Mouse (Mus musculus) MEL (cell line): Measurements from ENCODE around the gene Letmd1. TPM values are rescaled to one million over a fixed set of nuclear protein-coding genes. Genes with fewer than 3 reads are reported as not detected.

Experiments
- DNase-seq: peaks from one replicate; pipeline ENCODE4 v3.0.0; 2011; ENCODE audit warnings: low read depth, low spot score
- H3K27ac ChIP-seq: 2 replicates; pipeline ENCODE4 v1.5.1; 2012; ENCODE audit warnings: low read depth, mild to moderate bottlenecking, control low read depth, low read length, moderate library complexity; ENCODE audit not compliant: control insufficient read depth
- H3K27me3 ChIP-seq, 2 experiments: fragments of 150-350 bp in 1 of 2; sonication (generic) in 1 of 2; 2 replicates each; pipeline ENCODE4 v1.6.1; 2012; ENCODE audit warnings: low read length in 2 of 2, mild to moderate bottlenecking in 2 of 2, improper control_type of control experiment in 1 of 2, moderate library complexity in 1 of 2; ENCODE audit not compliant: insufficient read depth in 2 of 2, control insufficient read depth in 1 of 2
- H3K36me3 ChIP-seq, 2 experiments: 2 replicates each; pipeline ENCODE4 v1.6.1; 2012 to 2014; ENCODE audit warnings: low read length in 2 of 2, improper control_type of control experiment in 1 of 2, inconsistent platforms in 1 of 2, mild to moderate bottlenecking in 1 of 2; ENCODE audit not compliant: insufficient read depth in 2 of 2, control insufficient read depth in 1 of 2
- H3K4me1 ChIP-seq, 2 experiments: fragments of 150-350 bp in 1 of 2; sonication (generic) in 1 of 2; 2 replicates each; pipeline ENCODE4 v1.6.1; 2012; ENCODE audit warnings: low read length in 2 of 2, improper control_type of control experiment in 1 of 2, mild to moderate bottlenecking in 1 of 2; ENCODE audit not compliant: insufficient read depth in 2 of 2, control insufficient read depth in 1 of 2
- H3K4me3 ChIP-seq, 2 experiments: fragments of 150-350 bp in 1 of 2; sonication (generic) in 1 of 2; 2 replicates each; pipeline ENCODE4 v1.5.1; 2012; ENCODE audit warnings: low read depth in 2 of 2, low read length in 2 of 2, mild to moderate bottlenecking in 2 of 2, moderate library complexity in 2 of 2, control low read depth in 1 of 2, improper control_type of control experiment in 1 of 2; ENCODE audit not compliant: control insufficient read depth in 1 of 2, insufficient read depth in 1 of 2
- H3K79me2 ChIP-seq: 2 replicates; pipeline ENCODE4 v1.6.1; 2012; ENCODE audit warnings: mild to moderate bottlenecking, low read length, moderate library complexity; ENCODE audit not compliant: control insufficient read depth, poor library complexity, insufficient read depth
- H3K9ac ChIP-seq: 2 replicates; pipeline ENCODE4 v1.6.1; 2012; ENCODE audit warnings: low read depth, mild to moderate bottlenecking, control low read depth, low read length, moderate library complexity; ENCODE audit not compliant: control insufficient read depth, poor library complexity, severe bottlenecking
- H3K9me3 ChIP-seq: fragments of 150-350 bp; sonication (generic); replicated peaks from 2 replicates; pipeline ENCODE4 v1.6.1; 2012; ENCODE audit warnings: mild to moderate bottlenecking, low read length, improper control_type of control experiment, moderate library complexity; ENCODE audit not compliant: insufficient read depth
- BHLHE40 ChIP-seq: IDR thresholded peaks from 2 replicates; pipeline ENCODE4 v1.6.1; 2012; ENCODE audit warnings: low read depth, mild to moderate bottlenecking, inconsistent platforms, low read length, improper control_type of control experiment, borderline replicate concordance
- E2F4 ChIP-seq: IDR thresholded peaks from 2 replicates; pipeline ENCODE4 v1.6.1; 2011; ENCODE audit warnings: low read depth, low read length, improper control_type of control experiment, borderline replicate concordance
- ETS1 ChIP-seq: IDR thresholded peaks from 2 replicates; pipeline ENCODE4 v1.6.1; 2012; ENCODE audit warnings: low read depth, mild to moderate bottlenecking, inconsistent platforms, low read length, improper control_type of control experiment, moderate library complexity
- GATA1 ChIP-seq: IDR thresholded peaks from 2 replicates; pipeline ENCODE4 v1.6.1; 2011; ENCODE audit warnings: low read depth, low read length, improper control_type of control experiment
- MAZ ChIP-seq: IDR thresholded peaks from 2 replicates; pipeline ENCODE4 v1.6.1; 2012; ENCODE audit warnings: low read depth, mild to moderate bottlenecking, inconsistent platforms, low read length, improper control_type of control experiment
- MEF2A ChIP-seq: IDR thresholded peaks from 2 replicates; pipeline ENCODE4 v1.6.1; 2014; ENCODE audit warnings: low read depth, mild to moderate bottlenecking, inconsistent platforms, low read length, improper control_type of control experiment; ENCODE audit not compliant: poor library complexity, insufficient replicate concordance, severe bottlenecking; ENCODE audit errors: extremely low read depth
- MYB ChIP-seq: IDR thresholded peaks from 2 replicates; pipeline ENCODE4 v1.6.1; 2011; ENCODE audit warnings: mild to moderate bottlenecking, low read depth, low read length, improper control_type of control experiment
- NELFE ChIP-seq: IDR thresholded peaks from 2 replicates; pipeline ENCODE4 v1.6.1; 2011; ENCODE audit warnings: low read depth, low read length, improper control_type of control experiment
- NRF1 ChIP-seq: IDR thresholded peaks from 2 replicates; pipeline ENCODE4 v1.6.1; 2014; ENCODE audit warnings: low read depth, mild to moderate bottlenecking, inconsistent platforms, low read length, improper control_type of control experiment, moderate library complexity; ENCODE audit not compliant: poor library complexity, insufficient read depth, severe bottlenecking
- POLR2A ChIP-seq, 2 experiments: IDR thresholded peaks; 2 replicates each; pipeline ENCODE4 v1.6.1; 2011 to 2012; ENCODE audit warnings: low read length in 2 of 2, mild to moderate bottlenecking in 2 of 2, control low read depth in 1 of 2, improper control_type of control experiment in 1 of 2, low read depth in 1 of 2, moderate library complexity in 1 of 2; ENCODE audit not compliant: control insufficient read depth in 1 of 2, insufficient read depth in 1 of 2, poor library complexity in 1 of 2
- RAD21 ChIP-seq: IDR thresholded peaks from 2 replicates; pipeline ENCODE4 v1.6.1; 2011; ENCODE audit warnings: mild to moderate bottlenecking, low read depth, low read length, improper control_type of control experiment
- RCOR1 ChIP-seq: IDR thresholded peaks from 2 replicates; pipeline ENCODE4 v1.6.1; 2012; ENCODE audit warnings: low read depth, mild to moderate bottlenecking, inconsistent platforms, low read length, improper control_type of control experiment
- SIN3A ChIP-seq: IDR thresholded peaks from 2 replicates; pipeline ENCODE4 v1.6.1; 2012; ENCODE audit warnings: low read length, improper control_type of control experiment, inconsistent platforms
- SMC3 ChIP-seq: IDR thresholded peaks from 2 replicates; pipeline ENCODE4 v1.6.1; 2011; ENCODE audit warnings: low read depth, low read length, improper control_type of control experiment
- TAL1 ChIP-seq: IDR thresholded peaks from 2 replicates; pipeline ENCODE4 v1.6.1; 2012; ENCODE audit warnings: mild to moderate bottlenecking, inconsistent platforms, low read length, moderate library complexity, mixed read lengths
- UBTF ChIP-seq: IDR thresholded peaks from 2 replicates; pipeline ENCODE4 v1.6.1; 2012; ENCODE audit warnings: low read depth, mild to moderate bottlenecking, inconsistent platforms, low read length, improper control_type of control experiment, moderate library complexity, borderline replicate concordance; ENCODE audit not compliant: insufficient read depth
- USF1 ChIP-seq: IDR thresholded peaks from 2 replicates; pipeline ENCODE4 v1.6.1; 2014; ENCODE audit warnings: low read depth, mild to moderate bottlenecking, inconsistent platforms, low read length, improper control_type of control experiment, moderate library complexity
- USF2 ChIP-seq, 2 experiments: IDR thresholded peaks; 2 replicates each; pipeline ENCODE4 v1.6.1; 2011 to 2012; ENCODE audit warnings: improper control_type of control experiment in 2 of 2, low read length in 2 of 2, borderline replicate concordance in 1 of 2, inconsistent platforms in 1 of 2, low read depth in 1 of 2, mild to moderate bottlenecking in 1 of 2; ENCODE audit not compliant: insufficient read depth in 1 of 2
- ZMIZ1 ChIP-seq: IDR thresholded peaks from 2 replicates; pipeline ENCODE4 v1.6.1; 2012; ENCODE audit warnings: low read depth, mild to moderate bottlenecking, inconsistent platforms, low read length, improper control_type of control experiment, moderate library complexity
- ZNF384 ChIP-seq: IDR thresholded peaks from 2 replicates; pipeline ENCODE4 v1.6.1; 2012; ENCODE audit warnings: low read depth, mild to moderate bottlenecking, inconsistent platforms, low read length, improper control_type of control experiment
- polyA plus RNA-seq, 2 experiments: library from polyadenylated mRNA; stranded (reverse) in 1 of 2; unstranded in 1 of 2; fragments of >175 nt in 1 of 2; fragments of >200 nt in 1 of 2; gene quantifications; 2 replicates each; pipeline versions ENCODE4 v1.2.1 to v1.2.4; 2012; ENCODE audit warnings: low replicate concordance in 2 of 2, low read depth in 1 of 2; ENCODE audit not compliant: insufficient read length in 2 of 2, insufficient read depth in 1 of 2, missing spikeins in 1 of 2
- total RNA-seq: library from RNA; depleted of rRNA; stranded (reverse); fragments of 300-350 nt; gene quantifications from 2 replicates; pipeline ENCODE4 v1.2.3, GENCODE M21; 2012

The Letmd1 gene
- total and polyA plus RNA-seq, 3 experiments: 38.8 to 277 (median 64.3) TPM

DNA sequence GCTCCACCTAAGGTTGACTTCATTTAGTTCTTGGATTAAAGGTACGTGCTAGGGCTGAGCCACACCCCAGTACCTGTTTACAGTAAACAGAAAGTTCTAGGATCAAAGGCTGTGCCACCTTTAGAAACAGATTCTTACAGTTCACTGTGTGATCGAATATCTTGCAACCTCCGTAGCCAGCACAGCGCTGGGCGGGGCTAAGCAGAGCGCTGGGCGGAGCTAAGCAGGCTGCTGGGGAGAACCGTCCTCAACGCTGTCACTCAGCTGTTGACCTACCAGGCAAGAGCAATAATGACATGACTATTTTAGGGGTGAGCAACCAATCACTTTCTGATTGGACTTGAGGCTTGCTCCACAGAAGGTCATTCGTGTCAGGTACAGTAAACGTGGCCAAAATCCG is 7.9 kb upstream of the Letmd1 start (continued):
- TF ChIP-seq MYB: no peak
- TF ChIP-seq GATA1: no peak
- peak; percentile 15; the same call in 1 of the 2 replicates for TF ChIP-seq SMC3
- TF ChIP-seq USF2 (IDR thresholded peaks at IDR 0.05; ENCODE audit: borderline replicate concordance in 1 of 2, insufficient read depth in 1 of 2, low read depth in 1 of 2, low read length in 2 of 2): no peak
- TF ChIP-seq SIN3A: peak; percentile 61; the same call in 1 of the 2 replicates

DNA sequence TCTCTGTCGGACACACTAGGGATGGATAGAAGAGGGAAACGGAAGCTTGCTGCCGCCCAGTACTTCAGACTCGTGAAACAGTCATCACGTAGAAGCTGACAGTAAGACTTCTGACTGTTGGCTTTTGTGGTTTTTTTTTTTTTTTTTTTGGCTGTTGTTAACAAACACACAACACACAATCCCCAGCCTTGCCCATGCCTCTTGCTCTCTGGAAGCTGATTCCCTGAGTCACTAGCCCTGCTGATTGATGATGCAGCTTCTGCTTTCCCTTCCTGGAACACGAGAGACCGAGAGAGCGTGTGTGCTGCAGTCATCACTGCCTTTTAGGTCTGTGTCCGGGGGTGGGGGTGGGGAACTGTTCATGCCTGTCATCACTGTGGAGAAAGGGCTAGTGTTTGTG is 7.2 kb upstream of the Letmd1 start:
- Histone ChIP-seq H3K4me3 (peak overlapping the region; percentile 38 to 58; a peak in 2 of 4 replicates), H3K9me3 (no peaks in the 10 kb centered on the region)
- peak; percentile 63; the same call in 1 of the 2 replicates for TF ChIP-seq ZNF384
- TF ChIP-seq GATA1: no peak
- TF ChIP-seq, all 39 proteins: peak for 1
- Histone ChIP-seq H3K79me2 (no peaks in the 10 kb centered on the region), H3K4me1 (peaks cover 0 to 13% of the 10 kb centered on the region in 2 experiments), H3K9ac (no peak overlapping the region), H3K36me3 (peaks cover 0 to 2% of the 10 kb centered on the region in 2 experiments; a peak in 1 of 4 replicates), H3K27me3 (no peaks in the 10 kb centered on the region), H3K27ac (no peak overlapping the region)
- peak; percentile 62 for DNase-seq

DNA sequence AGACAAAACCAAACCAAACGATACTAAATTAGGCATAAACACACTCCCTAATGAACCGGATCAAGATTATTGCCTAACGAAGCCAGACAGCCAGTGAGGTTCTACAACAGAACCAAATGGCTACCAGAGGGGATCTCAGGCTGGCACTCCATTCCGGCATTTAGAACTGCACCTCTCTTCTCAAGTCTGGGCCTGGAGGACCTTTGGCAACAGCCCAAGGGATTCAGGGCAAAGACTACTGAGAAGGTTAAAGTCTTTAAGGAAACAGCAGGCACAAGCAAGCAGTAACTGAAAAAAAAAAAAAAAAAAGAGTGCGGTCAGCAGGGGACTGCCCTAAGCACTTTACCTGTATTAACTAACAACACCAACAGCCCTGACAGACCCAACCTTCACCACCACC is 6.7 kb upstream of the Letmd1 start:
- Histone ChIP-seq H3K79me2 (no peaks in the 10 kb centered on the region), H3K4me3 (no peak overlapping the region), H3K4me1 (peaks cover 0 to 13% of the 10 kb centered on the region in 2 experiments), H3K9me3 (no peaks in the 10 kb centered on the region), H3K27me3 (no peaks in the 10 kb centered on the region), H3K27ac (no peak overlapping the region), H3K36me3 (peaks cover 0 to 2% of the 10 kb centered on the region in 2 experiments; a peak in 1 of 4 replicates), H3K9ac (no peak overlapping the region)
- DNase-seq: no peak
- TF ChIP-seq BHLHE40 (no peak), E2F4 (no peak), RAD21 (no peak), RCOR1 (no peak), NRF1 (no peak), SIN3A (no peak), POLR2A (IDR thresholded peaks at IDR 0.05; ENCODE audit: control insufficient read depth in 1 of 2, insufficient read depth in 1 of 2, low read depth in 1 of 2, low read length in 2 of 2, poor library complexity in 1 of 2) (no peak), UBTF (no peak), MEF2A (no peak), ETS1 (no peak), ZMIZ1 (no peak), NELFE (no peak), TAL1 (no peak), USF1 (no peak), MAZ (no peak)
